Mouse (Mus musculus): ENCODE results near the gene Lhfpl3.
A peak's percentile ranks its signal among the peaks of the same experiment; 100 is the strongest.

The Lhfpl3 gene

GRCm38 (mm10) chr5:23284884-23285283 lies 539.0 kb downstream of the Lhfpl3 start:
- peak; percentile 43 for DNase-seq (ENCODE audit: low spot score)

GRCm38 (mm10) chr5:23289149-23289548 lies 543.3 kb downstream of the Lhfpl3 start:
- no peak for DNase-seq (ENCODE audit: low spot score)
